Mouse (Mus musculus): ENCODE results near the gene Nmd3.
A peak's percentile ranks its signal among the peaks of the same experiment; 100 is the strongest.

The Nmd3 gene

GRCm38 (mm10) chr3:69721814-69722186, at the start of gene Nmd3:
Gene Nmd3 (plus strand): TSS chr3:69721985.
- DNase-seq = peak; percentile 96 to 97

- DNase-seq = no peak
Observed at GRCm38 (mm10) chr3:69673351-69673750, 48.4 kb upstream of the Nmd3 start.

GRCm38 (mm10) chr3:69674206-69674605, 47.6 kb upstream of the Nmd3 start:
- no peak for DNase-seq

- DNase-seq = no peak
Observed at GRCm38 (mm10) chr3:69689791-69690190, 32.0 kb upstream of the Nmd3 start.

GRCm38 (mm10) chr3:69690939-69691338, 30.8 kb upstream of the Nmd3 start:
- no peak for DNase-seq

- no peak for DNase-seq
Observed at GRCm38 (mm10) chr3:69699851-69700500, 21.8 kb upstream of the Nmd3 start.

GRCm38 (mm10) chr3:69701905-69702304, 19.9 kb upstream of the Nmd3 start:
- DNase-seq = no peak

GRCm38 (mm10) chr3:69702421-69702820, 19.4 kb upstream of the Nmd3 start:
- DNase-seq = no peak

- DNase-seq = no peak
Observed at GRCm38 (mm10) chr3:69709043-69709929, 12.5 kb upstream of the Nmd3 start.

GRCm38 (mm10) chr3:69711907-69712600, 9.7 kb upstream of the Nmd3 start:
- DNase-seq = no peak

- no peak for DNase-seq
Observed at GRCm38 (mm10) chr3:69717476-69717875, 4.3 kb upstream of the Nmd3 start.

GRCm38 (mm10) chr3:69722187-69722867, 542 bp downstream of the Nmd3 start:
- DNase-seq = peak; percentile 33 to 56

- no peak for DNase-seq
Observed at GRCm38 (mm10) chr3:69723161-69723560, 1.4 kb downstream of the Nmd3 start.

- no peak for DNase-seq
Observed at GRCm38 (mm10) chr3:69730930-69731329, 9.1 kb downstream of the Nmd3 start.

GRCm38 (mm10) chr3:69733939-69734338, 12.2 kb downstream of the Nmd3 start:
- no peak for DNase-seq

GRCm38 (mm10) chr3:69755192-69755591, 33.4 kb downstream of the Nmd3 start:
- DNase-seq = no peak

GRCm38 (mm10) chr3:69755968-69756367, 34.2 kb downstream of the Nmd3 start:
- no peak for DNase-seq

GRCm38 (mm10) chr3:69756499-69756898, 34.7 kb downstream of the Nmd3 start:
- DNase-seq = peak; percentile 48 to 61

- no peak for DNase-seq
Observed at GRCm38 (mm10) chr3:69757456-69757855, 35.7 kb downstream of the Nmd3 start.

GRCm38 (mm10) chr3:69760081-69760480, 38.3 kb downstream of the Nmd3 start:
- DNase-seq = no peak

GRCm38 (mm10) chr3:69761195-69761594, 39.4 kb downstream of the Nmd3 start:
- peak; percentile 13 to 37 for DNase-seq

- DNase-seq = no peak
Observed at GRCm38 (mm10) chr3:69762838-69763368, 41.1 kb downstream of the Nmd3 start.
